Mouse (Mus musculus) spleen, postnatal 4 days (tissue): ENCODE data around the gene Spo11.
A peak's percentile ranks its signal among the peaks of the same experiment; 100 is the strongest.

ENCODE experiments used
- DNase-seq, 2 experiments: peaks; one replicate each; pipeline ENCODE4 v3.0.0; 2022; ENCODE audit warnings: low spot score in 2 of 2

Gene Spo11

GRCm38 (mm10) chr2:173003737-173004136, 26.2 kb downstream of the Spo11 start:
- no peak for DNase-seq

- DNase-seq, result no peak
Measured at GRCm38 (mm10) chr2:173010220-173010717, 32.8 kb downstream of the Spo11 start.

- no peak for DNase-seq
Measured at GRCm38 (mm10) chr2:173011440-173011839, 33.9 kb downstream of the Spo11 start.

GRCm38 (mm10) chr2:173014741-173015287, 37.3 kb downstream of the Spo11 start:
- DNase-seq, result no peak

- DNase-seq, result peak in 1 of 2 experiments; percentile 25
Measured at GRCm38 (mm10) chr2:173017940-173018339, 40.4 kb downstream of the Spo11 start.

- peak; percentile 24 to 67 for DNase-seq
Measured at GRCm38 (mm10) chr2:173018618-173019017, 41.1 kb downstream of the Spo11 start.

- no peak for DNase-seq
Measured at GRCm38 (mm10) chr2:173019322-173019721, 41.8 kb downstream of the Spo11 start.

GRCm38 (mm10) chr2:173019790-173020189, 42.3 kb downstream of the Spo11 start:
- peak; percentile 96 to 97 for DNase-seq

- peak; percentile 19 to 67 for DNase-seq
Measured at GRCm38 (mm10) chr2:173020430-173020829, 42.9 kb downstream of the Spo11 start, which contains the start of gene Rbm38. Gene Rbm38 (plus strand): TSS chr2:173020498.

GRCm38 (mm10) chr2:173021633-173022055, 44.1 kb downstream of the Spo11 start:
- DNase-seq, result peak; percentile 96 to 99

GRCm38 (mm10) chr2:173022056-173022681, 44.7 kb downstream of the Spo11 start:
- DNase-seq, result peak; percentile 63 to 87

- peak; percentile 40 to 71 for DNase-seq
Measured at GRCm38 (mm10) chr2:173022813-173023212, 45.3 kb downstream of the Spo11 start.

GRCm38 (mm10) chr2:173023371-173023851, 45.9 kb downstream of the Spo11 start:
- DNase-seq, result peak; percentile 36 to 71

GRCm38 (mm10) chr2:173023966-173024365, 46.5 kb downstream of the Spo11 start:
- peak in 1 of 2 experiments; percentile 68 for DNase-seq

- DNase-seq, result peak in 1 of 2 experiments; percentile 69
Measured at GRCm38 (mm10) chr2:173024392-173024791, 46.9 kb downstream of the Spo11 start.

GRCm38 (mm10) chr2:173024938-173025337, 47.4 kb downstream of the Spo11 start:
- DNase-seq, result peak in 1 of 2 experiments; percentile 69

- peak; percentile 42 to 74 for DNase-seq
Measured at GRCm38 (mm10) chr2:173026286-173026685, 48.8 kb downstream of the Spo11 start.

GRCm38 (mm10) chr2:173026688-173027131, 49.2 kb downstream of the Spo11 start:
- peak; percentile 64 to 80 for DNase-seq

- no peak for DNase-seq
Measured at GRCm38 (mm10) chr2:173027169-173027823, 49.8 kb downstream of the Spo11 start.

GRCm38 (mm10) chr2:173027824-173028495, 50.5 kb downstream of the Spo11 start:
- peak; percentile 46 to 70 for DNase-seq

- DNase-seq, result peak in 1 of 2 experiments; percentile 68
Measured at GRCm38 (mm10) chr2:173028508-173029031, 51.1 kb downstream of the Spo11 start.
